Mouse (Mus musculus) left cerebral cortex, adult 11 months (tissue): ENCODE data around the gene Ifna6.
A peak's percentile ranks its signal among the peaks of the same experiment; 100 is the strongest.
"Not testable (repeated sequence)": the region's sequence is repeated elsewhere in the genome, so short reads cannot be mapped to it uniquely, and the experiment has no call there.

Source experiments
- DNase-seq: peaks from one replicate; pipeline ENCODE4 v3.0.0; 2022; ENCODE audit warnings: low spot score

Gene Ifna6

GRCm38 (mm10) chr4:88827116-88827515 is at the start of gene Ifna6:
Ifna6 (plus strand) TSS chr4:88827416.
- DNase-seq = not testable (repeated sequence)

- DNase-seq = not testable (repeated sequence)
Observed at GRCm38 (mm10) chr4:88779550-88779949, 47.7 kb upstream of the Ifna6 start, which contains the start of gene Gm13272. Gm13272 (plus strand) TSS chr4:88779850.

GRCm38 (mm10) chr4:88780320-88780719 is 46.9 kb upstream of the Ifna6 start:
- not testable (repeated sequence) for DNase-seq

GRCm38 (mm10) chr4:88781831-88782230 is 45.4 kb upstream of the Ifna6 start, which contains the start of gene Ifnz:
Ifnz (plus strand) TSS chr4:88782131.
- not testable (repeated sequence) for DNase-seq

GRCm38 (mm10) chr4:88782335-88782734 is 44.9 kb upstream of the Ifna6 start:
- DNase-seq = not testable (repeated sequence)

GRCm38 (mm10) chr4:88785409-88785808 is 41.8 kb upstream of the Ifna6 start, which contains the start of gene Gm13276:
Gm13276 (plus strand) TSS chr4:88785709.
- not testable (repeated sequence) for DNase-seq

GRCm38 (mm10) chr4:88788402-88788801 is 38.8 kb upstream of the Ifna6 start, which contains the start of gene Gm13277:
Gm13277 (plus strand) TSS chr4:88788632.
- DNase-seq = peak; percentile 41

- DNase-seq = not testable (repeated sequence)
Observed at GRCm38 (mm10) chr4:88791250-88791649, 36.0 kb upstream of the Ifna6 start, which contains the start of gene Gm13278. Gm13278 (plus strand) TSS chr4:88791550.

- DNase-seq = peak; percentile 43
Observed at GRCm38 (mm10) chr4:88793936-88794675, 33.1 kb upstream of the Ifna6 start, which contains the start of gene Gm13275. Gm13275 (plus strand) TSS chr4:88794487.

- not testable (repeated sequence) for DNase-seq
Observed at GRCm38 (mm10) chr4:88797097-88797496, 30.1 kb upstream of the Ifna6 start, which contains the start of gene Gm13279. Gm13279 (plus strand) TSS chr4:88797397.

- DNase-seq = not testable (repeated sequence)
Observed at GRCm38 (mm10) chr4:88799365-88799764, 27.9 kb upstream of the Ifna6 start, which contains the start of gene Gm13285. Gm13285 (plus strand) TSS chr4:88799665.

GRCm38 (mm10) chr4:88802954-88803353 is 24.3 kb upstream of the Ifna6 start, which contains the start of gene Gm13287:
Gm13287 (plus strand) TSS chr4:88803254.
- DNase-seq = not testable (repeated sequence)

- not testable (repeated sequence) for DNase-seq
Observed at GRCm38 (mm10) chr4:88805231-88805630, 22.0 kb upstream of the Ifna6 start, which contains the start of gene Gm13288. Gm13288 (plus strand) TSS chr4:88805531.

- not testable (repeated sequence) for DNase-seq
Observed at GRCm38 (mm10) chr4:88805761-88806160, 21.5 kb upstream of the Ifna6 start.

- DNase-seq = no peak
Observed at GRCm38 (mm10) chr4:88815928-88816327, 11.3 kb upstream of the Ifna6 start, which contains the start of gene Ifna7. Ifna7 (plus strand) TSS chr4:88816228.

- DNase-seq = no peak
Observed at GRCm38 (mm10) chr4:88819659-88820058, 7.6 kb upstream of the Ifna6 start, which contains the start of gene Ifna11. Ifna11 (plus strand) TSS chr4:88819959.

- DNase-seq = no peak
Observed at GRCm38 (mm10) chr4:88822995-88823394, 4.2 kb upstream of the Ifna6 start.

- no peak for DNase-seq
Observed at GRCm38 (mm10) chr4:88830523-88830922, 3.3 kb downstream of the Ifna6 start.

- DNase-seq = not testable (repeated sequence)
Observed at GRCm38 (mm10) chr4:88835225-88835624, 8.0 kb downstream of the Ifna6 start, which contains the start of gene Ifna5. Ifna5 (plus strand) TSS chr4:88835525.

- no peak for DNase-seq
Observed at GRCm38 (mm10) chr4:88838828-88839227, 11.6 kb downstream of the Ifna6 start.

- no peak for DNase-seq
Observed at GRCm38 (mm10) chr4:88840058-88840457, 12.8 kb downstream of the Ifna6 start.

GRCm38 (mm10) chr4:88841438-88841911 is 14.3 kb downstream of the Ifna6 start, which contains the start of gene Ifna4:
Ifna4 (plus strand) TSS chr4:88841861.
- no peak for DNase-seq
